Mouse (Mus musculus): ENCODE data around the gene Morn3.
"Not testable (repeated sequence)": the region's sequence is repeated elsewhere in the genome, so short reads cannot be mapped to it uniquely, and the experiment has no call there.

Gene Morn3
- long read RNA-seq, experiment 1: 0 reads
- long read RNA-seq, experiment 2: 0 reads

DNA sequence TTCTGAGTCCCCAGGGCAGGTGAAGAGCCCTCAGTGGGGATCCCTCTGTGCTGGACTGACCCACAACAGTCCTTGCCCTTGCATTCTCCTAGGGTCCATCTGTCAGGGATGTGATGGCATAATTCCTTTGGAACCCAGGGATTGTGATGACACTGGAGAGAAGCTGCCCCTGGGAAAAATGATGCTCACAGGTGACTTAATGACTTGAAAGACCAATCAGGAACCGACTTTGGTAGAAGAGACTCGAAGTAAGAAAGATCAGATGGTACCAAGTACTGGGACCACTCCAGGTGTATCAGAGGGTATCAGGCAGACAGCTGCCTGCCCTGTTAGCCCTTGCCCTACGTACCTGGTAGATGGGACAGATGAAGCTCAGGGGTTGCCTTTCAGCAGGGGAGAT lies at the start of gene Morn3:
Gene Morn3, minus strand, starts transcription at position 101 of the 400 bp plus-strand sequence.
- intact Hi-C loops (cut with DNase I): loop anchor here (2.0 to 5.0 kb wide), 2 partner anchors 32 to 120 kb away; partner anchors contain the start of gene Orai1

DNA sequence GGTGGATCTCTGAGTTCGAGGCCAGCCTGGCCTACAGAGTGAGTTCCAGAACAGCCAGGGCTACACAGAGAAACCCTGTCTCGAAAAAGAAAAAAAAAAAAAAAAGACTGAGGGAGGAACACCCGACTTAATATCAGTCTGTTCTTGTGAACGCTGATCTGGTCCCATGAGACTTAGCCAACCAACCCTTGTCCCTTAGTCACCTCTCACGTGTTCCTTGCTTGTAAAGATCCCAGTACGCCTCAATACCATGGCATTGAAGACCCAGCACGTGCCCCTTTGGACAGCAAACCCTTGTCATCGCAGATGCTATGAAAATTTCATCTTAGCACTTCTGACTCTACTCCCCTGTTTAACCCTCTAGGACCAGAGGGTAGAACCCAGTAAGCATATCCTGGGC lies 49.5 kb upstream of the Morn3 start:
- intact Hi-C loops (cut with DNase I): no loop called here

- intact Hi-C loops (cut with DNase I): no loop called here
Observed at GRCm38 (mm10) chr5:123094238-123094991, 47.6 kb upstream of the Morn3 start.

DNA sequence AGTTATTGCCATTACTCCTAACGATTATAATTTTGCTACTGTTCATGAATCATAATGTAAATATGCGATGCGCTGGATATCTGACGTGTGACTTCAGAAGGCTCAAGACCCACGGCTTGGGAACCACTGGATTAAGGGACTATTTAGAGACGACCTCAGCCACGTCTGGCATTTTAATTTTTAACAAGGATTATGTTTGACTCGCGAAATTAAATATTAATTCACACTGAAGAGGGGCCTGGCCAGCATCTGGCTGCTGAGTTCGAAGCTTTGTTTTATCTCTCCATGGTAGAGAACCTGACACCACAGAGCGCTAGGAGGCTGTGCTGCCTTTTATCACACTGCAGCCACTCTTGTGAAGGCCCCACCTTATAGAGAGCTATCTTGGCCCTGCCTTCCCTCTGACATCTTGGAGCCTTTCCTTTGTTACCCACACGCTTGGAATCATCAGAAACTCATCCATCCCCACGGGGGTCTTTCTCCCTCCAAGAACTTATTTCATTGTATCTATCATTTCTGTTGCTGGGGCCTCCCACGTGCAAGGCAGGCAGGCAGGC lies 46.3 kb upstream of the Morn3 start:
- intact Hi-C loops (cut with DNase I): no loop called here

DNA sequence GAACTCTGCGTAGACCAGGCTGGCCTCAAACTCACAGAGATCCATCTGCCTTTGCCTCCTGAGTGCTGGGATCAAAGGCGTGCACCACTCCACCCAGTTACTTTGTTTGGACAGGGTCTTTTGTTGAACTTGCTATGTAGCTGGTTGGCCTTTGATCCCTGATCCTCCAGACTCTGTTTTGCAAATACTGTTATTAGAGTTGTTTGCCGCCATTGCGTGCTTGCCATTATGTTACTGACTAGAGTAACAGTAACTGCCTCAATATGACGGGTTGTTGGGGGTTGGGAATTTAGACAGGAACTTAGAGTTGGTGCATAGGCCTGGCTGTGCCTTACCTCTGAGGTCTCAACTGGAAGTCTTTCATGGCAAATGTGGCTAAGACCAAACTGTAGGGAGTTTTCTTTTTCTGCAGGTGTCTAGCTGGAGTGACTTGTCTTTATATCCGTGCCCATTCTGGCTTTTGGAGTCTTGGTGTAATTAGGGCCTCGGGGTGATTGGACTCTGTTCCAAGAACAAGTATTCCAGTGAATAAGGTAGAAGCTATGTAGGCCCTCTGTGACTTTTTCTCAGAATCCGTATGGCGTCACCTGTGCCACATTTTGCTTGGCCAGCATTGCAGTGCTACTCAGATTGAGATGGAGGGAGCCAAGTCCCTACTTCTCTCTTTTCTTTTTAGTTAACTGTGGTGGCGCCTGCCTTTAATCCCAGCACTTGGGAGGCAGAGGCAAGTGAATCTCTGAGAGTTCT lies 43.9 kb upstream of the Morn3 start:
- intact Hi-C loops (cut with DNase I): no loop called here

GRCm38 (mm10) chr5:123088784-123089183 lies 42.0 kb upstream of the Morn3 start:
- intact Hi-C loops (cut with DNase I): no loop called here

GRCm38 (mm10) chr5:123086501-123086900 lies 39.7 kb upstream of the Morn3 start:
- intact Hi-C loops (cut with DNase I): no loop called here

DNA sequence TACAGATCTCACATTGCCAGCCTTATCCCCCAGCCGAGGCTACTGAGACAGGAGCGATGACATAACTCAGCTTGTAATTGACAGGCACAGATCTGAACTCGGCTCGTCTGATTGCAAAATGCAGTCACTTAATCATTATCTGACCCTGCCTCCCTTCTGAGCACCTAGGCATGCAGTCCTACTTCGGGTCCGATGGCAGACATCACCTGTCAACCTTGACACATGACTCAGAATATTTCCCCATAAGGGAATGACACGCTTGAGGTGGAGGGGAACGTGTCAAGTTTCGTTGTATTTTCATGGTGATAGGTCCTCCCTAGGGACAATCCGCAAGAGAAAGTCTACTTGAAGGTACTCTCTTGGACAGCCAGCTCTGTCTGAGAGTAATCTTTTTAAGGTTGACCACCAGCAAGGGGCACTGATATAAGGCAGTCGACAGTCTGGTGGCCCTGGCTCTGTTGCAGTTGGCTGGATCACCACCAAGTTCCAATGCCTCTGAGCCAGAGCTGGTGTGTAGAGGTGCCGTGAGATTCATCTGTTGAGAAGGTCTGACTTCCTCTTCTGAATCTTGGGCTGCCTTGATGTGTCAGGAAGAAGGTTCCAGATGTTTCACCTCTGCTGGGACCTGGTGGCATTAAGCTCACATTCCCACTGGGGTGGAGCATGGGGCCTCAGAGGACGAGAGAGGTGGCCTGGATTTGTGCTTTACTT lies 36.7 kb upstream of the Morn3 start:
- intact Hi-C loops (cut with DNase I): no loop called here

- intact Hi-C loops (cut with DNase I): no loop called here
Observed at GRCm38 (mm10) chr5:123080510-123080909, 33.7 kb upstream of the Morn3 start.

- intact Hi-C loops (cut with DNase I): no loop called here
Observed at GRCm38 (mm10) chr5:123080041-123080440, 33.2 kb upstream of the Morn3 start.

DNA sequence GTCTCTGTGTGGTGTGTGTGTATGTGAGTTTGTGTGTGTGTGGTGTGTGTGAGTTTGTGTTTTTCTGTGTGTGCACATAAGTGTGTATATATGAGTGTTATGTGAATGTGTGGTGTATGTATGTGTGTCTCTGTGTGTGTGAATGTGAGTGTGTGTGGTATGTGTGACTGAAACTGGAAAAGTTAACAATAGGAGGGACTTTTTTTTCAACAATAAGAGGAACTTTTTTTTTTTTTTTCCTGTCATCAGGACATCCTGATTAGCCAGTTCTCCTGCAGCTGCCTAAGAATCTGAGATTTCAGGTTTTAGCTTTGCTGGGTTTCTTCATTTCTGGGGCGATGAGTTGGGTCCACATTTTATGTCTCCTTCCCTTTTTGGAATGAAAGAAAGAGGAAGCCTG lies 32.8 kb upstream of the Morn3 start:
- intact Hi-C loops (cut with DNase I): no loop called here

GRCm38 (mm10) chr5:123076419-123077281 lies 29.8 kb upstream of the Morn3 start:
- intact Hi-C loops (cut with DNase I): no loop called here

DNA sequence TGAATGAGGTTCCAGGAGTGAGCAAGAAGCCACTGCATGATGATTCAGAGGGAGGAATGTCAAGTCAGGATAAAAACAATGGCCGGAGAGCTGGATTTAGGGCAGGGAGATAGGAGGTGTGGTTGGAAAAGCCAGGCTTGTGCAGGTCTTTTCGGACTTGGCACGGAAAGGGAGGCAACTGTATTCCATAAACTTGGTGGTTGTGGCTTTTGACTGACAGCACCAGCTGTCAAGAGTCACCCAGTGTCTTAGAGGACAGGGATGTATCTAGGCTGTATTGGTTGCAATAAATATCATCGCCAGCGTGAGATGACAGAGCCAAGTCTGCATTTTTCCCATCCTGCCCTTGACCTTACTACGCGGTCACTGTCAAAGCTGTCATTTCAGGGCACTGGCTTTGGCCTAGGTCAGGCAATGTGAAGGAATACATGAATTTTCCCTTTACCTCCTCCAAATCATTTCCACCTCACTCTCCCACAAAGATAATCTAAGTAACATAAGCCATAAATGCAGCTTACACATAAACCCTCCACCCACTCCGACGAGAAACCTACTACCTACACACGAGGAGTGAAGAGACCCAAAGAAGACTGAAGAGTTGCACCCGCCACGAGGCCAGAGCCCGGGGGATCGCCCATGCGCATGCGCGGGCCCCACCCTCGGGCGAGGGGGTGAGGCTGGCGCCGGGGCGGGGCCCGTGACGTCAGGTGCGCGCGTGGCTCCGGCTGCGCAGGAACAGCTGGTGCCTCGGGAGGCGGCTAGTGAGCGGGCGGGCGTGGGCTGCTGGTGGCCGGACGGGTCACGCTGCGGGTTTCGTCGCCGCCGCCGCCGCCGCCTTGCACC lies 29.0 kb upstream of the Morn3 start:
- intact Hi-C loops (cut with DNase I): no loop called here

GRCm38 (mm10) chr5:123068714-123069113 lies 21.9 kb upstream of the Morn3 start:
- intact Hi-C loops (cut with DNase I): no loop called here

- intact Hi-C loops (cut with DNase I): no loop called here
Observed at GRCm38 (mm10) chr5:123068115-123068514, 21.3 kb upstream of the Morn3 start, which contains the start of gene Tmem120b. Gene Tmem120b (plus strand): TSS chr5:123068415.

DNA sequence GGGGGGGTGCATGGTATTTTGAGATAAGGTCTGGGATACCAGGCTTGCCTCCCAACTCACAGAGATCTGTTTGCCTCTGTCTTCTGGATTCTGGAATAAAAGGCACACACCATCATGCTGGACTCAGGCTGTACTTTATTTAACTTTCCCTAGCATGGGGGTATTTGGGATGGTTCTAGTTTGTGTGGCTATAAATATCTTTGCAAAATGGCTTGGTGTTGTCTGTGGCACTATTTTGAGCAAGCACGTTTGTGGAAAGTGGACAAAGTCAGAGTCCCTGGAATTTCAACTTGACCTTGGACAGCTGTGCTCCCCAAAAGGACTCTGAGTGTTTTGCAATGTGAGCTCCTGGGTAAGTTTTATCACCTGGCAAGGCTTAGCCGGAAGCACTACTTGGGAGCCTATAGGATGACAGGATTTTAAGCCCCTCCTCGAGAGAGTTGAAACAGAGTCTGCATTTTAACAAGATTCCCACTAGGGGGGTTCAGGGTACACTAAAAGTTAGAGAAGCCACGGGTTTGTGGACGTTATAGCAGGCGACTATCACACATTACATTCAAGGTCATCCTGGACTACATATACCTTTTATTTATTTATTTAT lies 20.7 kb upstream of the Morn3 start:
- intact Hi-C loops (cut with DNase I): no loop called here

GRCm38 (mm10) chr5:123064207-123064606 lies 17.4 kb upstream of the Morn3 start:
- intact Hi-C loops (cut with DNase I): loop anchor here (2.0 kb wide), 2 partner anchors 51 to 107 kb away; no protein-coding TSS in a partner anchor

DNA sequence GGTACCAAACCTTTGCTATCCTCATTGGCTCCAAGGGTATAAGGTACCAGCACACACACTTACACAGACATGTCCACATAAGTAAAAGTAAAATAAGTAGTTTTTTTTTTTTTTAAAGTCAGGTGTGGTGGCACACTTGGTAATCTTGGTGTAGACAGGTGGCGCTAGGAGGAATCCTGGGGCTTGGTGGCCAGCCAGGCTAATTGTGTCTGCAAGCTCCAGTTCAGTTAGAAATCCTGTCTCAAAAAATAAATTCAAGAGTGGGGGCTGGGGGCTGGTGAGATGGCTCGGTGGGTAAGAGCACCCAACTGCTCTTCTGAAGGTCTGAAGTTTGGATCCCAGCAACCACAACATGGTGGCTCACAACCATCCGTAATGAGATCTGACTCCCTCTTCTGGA lies 16.3 kb upstream of the Morn3 start:
- intact Hi-C loops (cut with DNase I): no loop called here

DNA sequence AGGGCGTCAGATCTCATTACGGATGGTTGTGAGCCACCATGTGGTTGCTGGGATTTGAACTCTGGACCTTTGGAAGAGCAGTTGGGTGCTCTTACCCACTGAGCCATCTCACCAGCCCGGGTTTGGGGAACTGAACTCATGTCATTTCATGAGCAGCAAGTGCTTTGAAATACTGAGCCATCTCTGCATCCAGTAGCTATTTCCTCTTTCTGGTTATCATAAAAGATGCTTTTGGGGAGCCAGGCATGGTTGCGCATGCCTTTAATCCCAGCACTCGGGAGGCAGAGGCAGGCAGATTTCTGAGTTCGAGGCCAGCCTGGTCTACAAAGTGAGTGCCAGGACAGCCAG lies 14.6 kb upstream of the Morn3 start:
- intact Hi-C loops (cut with DNase I): not testable (repeated sequence)

Measured in adrenal gland (tissue).